Mouse (Mus musculus) heart, embryonic 13.5 days (tissue): ENCODE measurements around the gene Slc22a3. TPM values are rescaled to one million over a fixed set of nuclear protein-coding genes. Genes with fewer than 3 reads are reported as not detected.

Experiments used
- ATAC-seq: fragments of 200-750 bp; cut with Nextera tagmentation; 2 replicates; pipeline ENCODE4 v1.8.0; 2017; ENCODE audit warnings: moderate TSS enrichment; ENCODE audit not compliant: insufficient number of reproducible peaks, low FRiP score, low TSS enrichment; ENCODE audit errors: extremely low read depth
- H3K27ac ChIP-seq: fragments of 300-500 bp; sonication (generic); replicated peaks from 2 replicates; pipeline ENCODE4 v1.5.1; 2015; ENCODE audit warnings: moderate library complexity, mild to moderate bottlenecking, inconsistent platforms
- H3K27me3 ChIP-seq: fragments of 300-500 bp; sonication (generic); replicated peaks from 2 replicates; pipeline ENCODE4 v1.6.1; 2015; ENCODE audit warnings: mild to moderate bottlenecking, inconsistent platforms
- H3K36me3 ChIP-seq: fragments of 300-500 bp; sonication (generic); 2 replicates; pipeline ENCODE4 v1.6.1; 2015; ENCODE audit warnings: mild to moderate bottlenecking, inconsistent platforms
- H3K4me1 ChIP-seq: fragments of 300-500 bp; sonication (generic); 2 replicates; pipeline ENCODE4 v1.6.1; 2015; ENCODE audit warnings: inconsistent platforms
- H3K4me2 ChIP-seq: fragments of 300-500 bp; sonication (generic); 2 replicates; pipeline ENCODE4 v1.6.1; 2015; ENCODE audit warnings: inconsistent platforms, mild to moderate bottlenecking, moderate library complexity
- H3K4me3 ChIP-seq: fragments of 300-500 bp; sonication (generic); 2 replicates; pipeline ENCODE4 v1.5.1; 2015; ENCODE audit warnings: moderate library complexity, mild to moderate bottlenecking, inconsistent platforms
- H3K9ac ChIP-seq: fragments of 300-500 bp; sonication (generic); 2 replicates; pipeline ENCODE4 v1.6.1; 2015; ENCODE audit warnings: inconsistent platforms, mild to moderate bottlenecking, moderate library complexity
- H3K9me3 ChIP-seq: fragments of 300-500 bp; sonication (generic); 2 replicates; pipeline ENCODE4 v1.6.1; 2016; ENCODE audit warnings: inconsistent platforms
- whole genome bisulfite sequencing: fragments of 180-500 bp; shearing (Covaris S2); methylation state at CpG from one replicate; pipeline ENCODE4 v1.1.7; 2015; ENCODE audit warnings: mixed read lengths; 5-methylcytosine and 5-hydroxymethylcytosine counted together
- polyA plus RNA-seq: library from polyadenylated mRNA; unstranded; fragments of >200 nt; fragmentation: Nextera tagmentation; extraction: Ambion mirVana; gene quantifications from 2 replicates; pipeline ENCODE4 v1.2.1, GENCODE M21; 2015

Slc22a3 gene
- polyA plus RNA-seq, 1 experiment from 2014 or later, result 0.36 TPM

GRCm38 (mm10) chr17:12369393-12369792, 138.1 kb downstream of the Slc22a3 start:
- no peaks in the 10 kb centered on the region for H3K27me3 ChIP-seq
- H3K4me1 ChIP-seq, result peaks cover 5% of the 10 kb centered on the region
- H3K27ac ChIP-seq, result no peak overlapping the region
- H3K9me3 ChIP-seq, result no peaks in the 10 kb centered on the region
- no peak for ATAC-seq
- no peak overlapping the region for H3K9ac ChIP-seq
- H3K4me3 ChIP-seq, result no peak overlapping the region
- 63% methylated on average over 5 of the region's 5 CpGs for WGBS
- no peaks in the 10 kb centered on the region for H3K36me3 ChIP-seq
- H3K4me2 ChIP-seq, result no peak overlapping the region

Other genes with a start within 250 kb of the Slc22a3 start
- gene Map3k4, start 188.9 kb downstream of the Slc22a3 start, polyA plus RNA-seq, result 31.8 and 34.4 TPM in 2 replicates
- gene Plg, start 129.1 kb downstream of the Slc22a3 start, polyA plus RNA-seq, result 0.62 and 5.1 TPM in 2 replicates
- gene Slc22a2, start 76.4 kb upstream of the Slc22a3 start, polyA plus RNA-seq, result not detected in 2 replicates
- 12.0 and 15.1 TPM in 2 replicates for gene Slc22a1, start 168.1 kb upstream of the Slc22a3 start, polyA plus RNA-seq